Mouse (Mus musculus) spleen, postnatal 36 days (tissue): ENCODE measurements around the gene Nrp2.

Source experiments
- DNase-seq, 2 experiments: peaks; one replicate each; pipeline ENCODE4 v3.0.0; 2022; ENCODE audit warnings: low spot score in 2 of 2, mixed read lengths in 1 of 2

The Nrp2 gene

DNA sequence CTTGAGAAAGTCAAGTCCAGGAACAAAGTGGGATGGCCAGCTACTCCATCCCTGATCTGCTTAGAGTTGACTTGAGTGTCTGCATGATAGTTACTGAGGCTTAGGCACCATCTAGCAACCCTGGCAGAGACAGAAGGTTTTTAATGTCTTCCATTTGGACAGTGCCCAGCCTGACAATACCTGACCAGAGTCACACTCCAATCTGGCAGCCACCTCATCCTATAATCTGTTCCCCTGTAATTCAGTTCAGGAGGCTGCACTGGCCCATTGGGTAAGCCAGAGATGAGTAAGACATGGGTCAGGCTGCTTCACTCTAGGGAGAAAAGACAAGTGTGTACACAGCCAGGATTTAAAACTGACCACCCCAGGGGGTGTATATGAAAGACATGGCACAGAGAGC is 79.5 kb downstream of the Nrp2 start:
- DNase-seq = no peak

DNA sequence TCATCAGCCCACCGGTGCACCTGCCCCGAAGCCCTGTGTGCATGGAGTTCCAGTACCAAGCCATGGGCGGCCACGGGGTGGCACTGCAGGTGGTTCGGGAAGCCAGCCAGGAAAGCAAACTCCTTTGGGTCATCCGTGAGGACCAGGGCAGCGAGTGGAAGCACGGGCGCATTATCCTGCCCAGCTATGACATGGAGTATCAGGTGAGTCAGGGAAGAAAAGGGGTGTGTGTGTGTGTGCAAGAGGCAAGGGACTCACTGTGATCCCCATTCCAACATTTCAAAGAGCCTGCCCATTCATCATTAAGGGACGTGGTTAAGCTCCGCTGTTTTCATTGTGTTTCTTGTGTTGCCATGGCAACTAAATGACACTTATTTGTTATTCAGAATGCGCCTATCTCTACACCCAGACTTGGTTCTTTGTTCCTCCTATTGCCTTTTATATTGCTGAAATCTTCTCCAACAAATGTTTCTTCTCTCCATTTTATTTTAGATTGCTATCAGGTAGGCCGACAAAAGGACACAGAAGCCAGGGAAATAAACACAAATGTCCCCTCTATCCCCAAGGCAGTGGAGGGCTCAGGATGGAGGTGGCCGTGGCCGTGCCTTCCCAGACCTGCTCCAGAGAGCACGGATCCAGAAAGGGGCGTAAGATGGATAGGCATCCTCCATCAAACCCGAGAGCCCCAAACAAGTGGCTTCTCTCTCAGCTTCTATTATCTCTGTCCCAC is 80.4 kb downstream of the Nrp2 start:
- no peak for DNase-seq

DNA sequence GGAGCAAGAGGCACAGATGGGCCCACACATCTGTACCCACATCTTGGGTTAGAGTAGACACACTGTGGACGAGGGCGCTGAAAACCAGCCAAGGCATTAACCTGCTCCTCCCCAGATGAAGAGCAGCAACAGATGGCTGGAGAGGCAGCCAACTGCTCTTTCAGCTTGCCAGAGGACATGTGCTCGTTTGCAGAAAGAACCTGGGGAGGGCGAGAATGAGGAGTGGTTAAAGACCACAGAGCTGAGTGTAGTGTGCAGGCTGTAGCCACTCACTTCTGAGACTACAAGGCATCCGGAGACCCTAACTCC is 81.0 kb downstream of the Nrp2 start:
- DNase-seq = no peak

DNA sequence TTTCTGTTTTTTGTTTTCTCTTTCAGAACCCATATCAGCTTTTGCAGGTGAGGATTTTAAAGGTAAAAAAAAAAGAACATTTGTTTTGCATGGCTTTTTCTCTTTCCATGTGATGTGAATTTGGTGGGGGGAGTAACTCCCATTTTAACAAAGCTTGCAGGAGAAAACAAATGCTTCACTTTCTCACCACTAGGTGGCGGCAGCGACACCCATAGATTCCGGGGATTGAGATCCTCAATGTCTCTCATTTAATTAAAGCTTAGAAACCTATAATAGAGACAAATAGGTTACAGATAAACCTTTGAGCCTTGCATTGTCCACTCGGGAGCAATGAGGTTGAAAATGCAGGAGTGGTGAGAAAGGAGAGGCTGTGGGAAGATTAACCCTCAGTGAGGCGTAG is 83.2 kb downstream of the Nrp2 start:
- peak in 1 of 2 experiments; percentile 21 for DNase-seq

DNA sequence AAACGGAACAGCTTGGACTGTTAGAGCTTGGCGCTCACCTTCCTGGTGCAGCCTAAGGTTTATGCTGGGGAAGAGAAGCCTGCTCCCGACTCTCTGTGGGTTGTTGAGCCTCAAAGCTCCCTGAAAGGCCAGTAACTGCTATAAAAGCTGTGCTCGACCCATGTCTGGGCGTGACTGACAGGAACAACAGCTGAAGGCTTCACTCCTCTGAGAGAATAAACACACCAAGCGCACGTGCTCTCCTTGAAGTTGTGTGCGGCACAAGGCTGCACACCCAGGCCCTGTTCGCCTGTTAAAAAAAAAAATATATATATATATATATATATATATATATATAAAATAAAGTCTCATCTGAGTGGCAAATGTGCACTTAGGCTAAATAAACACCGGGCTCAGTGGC is 84.5 kb downstream of the Nrp2 start:
- DNase-seq = no peak

DNA sequence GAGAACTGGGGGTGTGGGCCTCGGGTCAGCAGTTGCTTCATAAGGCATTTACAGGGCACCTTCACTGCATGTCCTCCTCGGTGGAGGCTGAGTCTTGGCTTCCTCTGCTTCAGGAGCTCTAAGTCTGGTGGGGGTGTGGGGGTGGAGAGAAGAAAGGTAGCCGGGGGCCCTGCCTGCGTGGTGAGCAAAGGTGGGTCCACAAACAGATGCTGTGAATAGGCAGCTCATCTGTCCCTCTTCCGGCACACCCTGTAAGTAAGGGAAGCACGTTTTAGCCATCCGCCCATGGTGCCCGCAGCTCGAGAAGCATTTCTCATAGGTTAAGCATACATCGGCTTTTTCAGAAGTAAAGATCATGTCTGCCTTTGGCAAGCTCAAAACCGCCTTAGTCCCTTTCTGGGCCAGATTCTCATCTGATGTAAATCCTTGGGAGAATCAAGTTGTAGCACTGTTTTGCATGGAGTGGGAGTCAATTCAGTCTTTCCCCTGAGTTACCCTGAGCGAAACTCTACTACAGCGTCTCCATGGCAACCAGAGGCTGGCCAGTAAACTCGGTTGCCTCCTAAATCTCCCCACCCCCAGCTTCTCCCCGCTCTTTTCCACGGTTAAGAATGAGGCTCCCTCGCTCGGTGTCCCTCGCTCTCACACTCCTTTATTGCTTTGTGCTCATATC is 91.3 kb downstream of the Nrp2 start:
- no peak for DNase-seq

DNA sequence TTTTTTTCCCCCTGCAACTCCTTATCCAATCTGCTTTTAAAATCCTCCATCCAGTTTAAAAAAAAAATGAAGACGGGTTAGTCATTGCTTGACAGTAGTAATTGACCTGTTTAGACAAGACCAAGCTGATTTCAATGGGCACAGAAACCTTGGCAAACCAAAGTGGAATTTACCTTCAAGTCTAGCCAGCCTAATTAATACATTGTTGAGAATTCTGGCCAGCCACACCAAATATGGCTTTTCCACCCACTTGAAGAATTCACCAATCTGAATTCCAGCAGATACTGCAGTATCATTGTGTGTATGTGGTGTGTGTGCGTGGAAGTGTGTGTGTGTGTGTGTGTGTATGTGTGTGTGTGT is 91.8 kb downstream of the Nrp2 start:
- no peak for DNase-seq

DNA sequence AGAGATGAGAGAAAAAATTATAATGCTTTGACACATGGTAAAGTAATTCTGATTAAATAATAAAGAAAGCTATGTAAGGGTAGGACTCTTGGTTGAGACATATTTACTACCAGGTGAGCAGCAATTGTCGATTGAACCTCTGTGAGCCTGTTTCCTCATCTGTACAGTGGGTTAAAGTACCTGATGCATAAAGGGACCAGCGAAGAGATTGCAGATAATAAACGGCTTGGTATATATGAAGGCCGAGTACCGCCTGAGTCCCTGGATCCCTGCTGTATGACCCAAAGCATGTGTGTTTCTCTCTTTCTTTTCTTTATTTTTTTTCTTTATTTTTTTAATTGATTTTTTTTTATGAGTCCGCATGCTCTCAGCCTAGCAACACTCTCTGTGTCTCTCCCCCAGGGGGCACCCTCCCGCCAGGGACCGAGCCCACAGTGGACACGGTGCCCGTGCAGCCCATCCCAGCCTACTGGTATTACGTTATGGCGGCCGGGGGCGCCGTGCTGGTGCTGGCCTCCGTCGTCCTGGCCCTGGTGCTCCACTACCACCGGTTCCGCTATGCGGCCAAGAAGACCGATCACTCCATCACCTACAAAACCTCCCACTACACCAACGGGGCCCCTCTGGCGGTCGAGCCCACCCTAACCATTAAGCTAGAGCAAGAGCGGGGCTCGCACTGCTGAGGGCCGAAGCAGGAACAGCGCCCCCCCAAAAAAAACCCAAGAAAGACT is 92.4 kb downstream of the Nrp2 start:
- DNase-seq = peak; percentile 18 to 28

DNA sequence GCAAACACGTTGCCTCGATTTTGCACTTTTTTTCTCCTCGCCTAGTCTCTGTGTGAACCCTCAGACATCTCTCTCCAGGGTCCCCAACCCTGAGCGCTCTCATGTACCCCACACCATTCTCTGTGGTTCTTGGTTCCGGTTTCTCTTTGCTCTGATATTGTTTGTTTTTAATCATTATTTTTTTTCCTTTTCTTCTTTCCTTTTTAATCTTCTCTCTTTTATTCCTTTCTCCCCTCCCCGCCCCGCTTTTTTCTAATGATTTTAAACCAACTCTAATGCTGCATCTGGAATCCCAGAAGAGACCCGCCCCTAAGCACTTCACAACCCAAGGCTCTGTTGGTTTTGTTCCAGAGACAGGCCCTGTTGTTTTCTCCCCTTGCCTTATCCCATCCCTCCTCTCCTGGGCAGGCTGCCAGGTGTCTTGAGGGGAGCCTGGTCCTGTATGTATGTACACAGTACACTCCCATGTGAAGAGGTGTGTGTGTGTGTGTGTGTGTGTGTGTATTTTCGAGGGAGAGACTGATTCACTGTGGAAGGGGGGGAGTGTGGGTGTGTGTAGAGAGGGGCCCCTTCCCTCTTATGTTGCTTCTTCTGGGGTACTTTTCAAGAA is 93.1 kb downstream of the Nrp2 start:
- DNase-seq = no peak

DNA sequence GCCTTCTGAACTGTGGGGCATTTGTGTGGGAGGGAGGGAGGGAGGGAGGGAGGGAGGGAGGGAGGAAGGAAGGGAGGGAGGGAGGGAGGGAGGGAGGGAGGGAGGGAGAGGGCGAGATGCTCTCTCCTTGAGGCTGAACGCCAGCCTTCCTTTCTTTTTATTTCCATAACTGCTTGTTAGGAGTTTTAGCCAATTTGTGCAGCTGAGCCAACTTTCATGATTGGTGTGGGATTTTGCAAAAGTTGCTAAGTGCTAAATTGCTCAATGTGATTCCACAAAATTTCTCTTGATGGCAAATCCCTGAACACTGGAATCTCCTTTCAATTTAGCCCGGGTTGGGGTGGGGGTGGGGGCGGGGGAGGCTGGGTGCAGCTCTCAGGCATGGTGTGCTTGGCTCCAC is 96.3 kb downstream of the Nrp2 start:
- DNase-seq = no peak

DNA sequence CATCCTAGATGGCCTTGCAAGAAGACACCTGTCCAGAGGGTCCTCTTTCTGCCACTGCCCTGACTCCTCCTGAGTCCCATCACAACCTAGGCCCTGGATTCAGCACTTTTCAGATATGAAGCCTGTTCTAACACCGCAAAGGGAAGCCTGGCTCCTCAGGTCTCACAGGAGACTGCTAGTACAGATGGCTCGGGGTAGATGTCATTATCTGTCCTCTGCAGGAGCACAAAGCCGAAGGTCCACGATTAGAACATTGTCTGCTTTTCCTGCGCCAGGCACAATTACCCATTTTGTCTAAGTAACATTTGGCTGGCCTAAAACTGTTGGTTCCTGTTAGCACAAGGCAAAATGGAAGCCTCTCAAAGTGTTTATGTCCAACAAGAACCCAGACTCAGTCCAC is 97.3 kb downstream of the Nrp2 start:
- no peak for DNase-seq

DNA sequence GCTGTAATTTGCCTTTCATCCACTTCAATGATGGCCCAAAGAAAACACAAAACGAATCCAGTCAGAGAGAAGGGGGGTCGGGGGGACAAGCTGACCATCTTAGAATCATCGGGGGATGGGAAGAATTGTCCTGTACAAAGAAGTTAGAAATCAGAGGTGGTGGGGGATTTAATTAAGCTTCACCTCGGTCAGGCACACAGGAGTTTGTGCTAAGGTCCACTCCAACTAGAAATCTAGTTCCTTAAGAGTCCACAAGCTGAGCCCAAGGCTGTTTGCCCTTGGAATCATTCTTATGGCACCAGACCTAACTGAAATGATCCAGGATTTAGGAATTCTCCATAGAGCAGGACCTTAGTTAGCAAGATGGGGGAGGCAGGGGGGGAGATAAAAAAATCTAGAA is 98.3 kb downstream of the Nrp2 start:
- DNase-seq = no peak

DNA sequence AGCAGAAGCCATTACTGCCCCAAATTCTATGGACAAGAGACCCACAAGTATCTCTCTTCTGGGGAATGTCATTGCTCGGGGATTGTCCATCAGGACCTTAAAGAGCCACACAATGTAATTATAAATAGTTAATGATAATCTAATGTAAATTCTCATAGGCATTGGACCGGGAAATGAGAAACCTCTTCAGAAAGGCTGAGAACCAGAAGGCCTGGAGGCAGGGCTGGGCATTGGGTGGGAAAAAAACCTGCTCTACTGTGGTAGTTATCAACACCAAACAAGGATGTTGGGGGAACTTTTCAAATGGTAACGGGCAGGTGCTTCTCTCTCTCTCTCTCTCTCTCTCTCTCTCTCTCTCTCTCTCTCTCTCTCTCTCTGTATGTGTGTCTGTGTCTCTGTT is 98.8 kb downstream of the Nrp2 start:
- no peak for DNase-seq

DNA sequence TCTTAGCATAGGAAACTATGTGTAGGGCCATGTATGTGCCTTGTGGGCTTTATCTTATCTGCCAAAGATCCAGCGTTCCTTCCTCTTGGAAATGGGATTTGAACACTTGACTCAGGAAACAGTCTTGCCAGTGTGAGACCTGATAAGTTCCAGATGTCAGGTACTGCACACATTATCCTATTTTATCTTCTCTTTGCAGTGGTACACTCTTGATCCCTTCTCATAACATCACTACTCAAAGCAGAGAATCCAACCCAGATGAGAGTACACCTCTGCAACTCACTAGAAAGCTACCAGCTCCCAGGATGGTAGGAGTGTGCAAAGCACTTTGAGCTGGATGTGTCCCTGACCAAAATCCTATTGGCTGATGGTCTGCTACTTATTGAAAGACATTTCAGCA is 100.5 kb downstream of the Nrp2 start:
- DNase-seq = no peak

DNA sequence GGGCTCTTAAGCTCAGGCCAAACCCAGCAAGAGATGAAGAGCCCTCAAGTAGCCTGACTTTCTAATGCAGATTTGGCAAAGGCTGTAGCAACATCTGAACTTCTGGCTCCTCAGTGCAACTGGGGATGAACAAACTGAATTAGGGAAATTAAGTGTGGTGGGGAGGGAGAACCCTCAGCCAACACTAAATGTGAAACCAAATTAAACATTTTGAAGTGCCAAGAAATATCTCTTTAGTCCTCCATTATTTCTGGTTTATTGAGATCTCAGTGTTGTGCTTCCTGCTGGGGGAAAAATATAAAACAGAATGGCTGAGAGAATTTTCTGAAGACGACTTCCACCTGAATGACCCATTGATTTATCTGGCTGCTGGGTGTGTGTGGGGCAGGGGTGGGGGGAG is 102.9 kb downstream of the Nrp2 start:
- DNase-seq = no peak

DNA sequence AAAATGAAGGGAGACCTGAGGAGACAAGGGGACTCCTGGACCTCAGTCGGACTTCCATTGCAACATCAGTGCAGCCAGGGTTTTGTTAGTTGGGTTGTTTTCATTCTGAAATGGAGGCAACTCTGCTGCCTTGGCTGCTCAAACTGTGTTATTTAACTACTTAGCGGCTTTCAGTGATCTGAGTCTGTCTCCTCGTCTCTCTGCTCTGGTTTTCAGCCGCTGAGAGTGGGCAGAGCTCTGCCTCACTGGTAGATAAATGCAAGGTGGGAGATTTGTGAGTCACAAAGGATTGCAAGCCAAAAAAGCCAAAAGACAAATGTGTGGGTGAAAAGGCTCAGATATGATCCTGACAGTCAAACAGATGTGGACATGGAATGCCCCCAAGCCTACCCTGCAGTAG is 105.3 kb downstream of the Nrp2 start:
- DNase-seq = no peak

DNA sequence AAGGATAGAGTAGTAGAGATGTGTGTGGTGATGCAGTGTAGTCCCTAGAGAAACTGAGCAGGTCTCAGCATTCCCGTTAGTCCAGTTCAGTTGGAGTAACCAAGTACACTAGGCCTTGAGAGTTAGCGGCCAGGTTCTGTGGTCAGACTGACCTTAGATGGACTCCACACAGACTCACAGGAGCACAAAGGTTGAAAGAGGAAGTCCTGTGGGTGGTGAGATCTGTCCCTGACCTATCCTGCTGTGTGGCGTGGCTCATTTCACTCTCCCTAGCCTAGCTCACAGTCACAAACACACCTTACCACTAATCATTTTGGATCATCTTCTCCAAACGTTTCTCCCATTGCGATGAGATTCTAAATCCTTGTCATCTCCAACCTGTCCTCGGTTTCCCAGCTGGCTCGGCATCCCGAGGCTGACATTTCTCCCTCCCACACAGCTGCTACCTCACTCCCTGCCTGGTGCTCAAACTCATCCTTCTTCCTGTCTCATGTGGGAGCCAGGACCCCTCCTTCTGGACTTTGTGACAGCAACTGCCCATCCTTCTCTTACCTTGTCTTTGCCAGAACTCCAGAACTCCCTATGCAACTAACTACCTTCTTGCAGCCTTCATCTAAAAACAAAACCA is 106.6 kb downstream of the Nrp2 start:
- no peak for DNase-seq

DNA sequence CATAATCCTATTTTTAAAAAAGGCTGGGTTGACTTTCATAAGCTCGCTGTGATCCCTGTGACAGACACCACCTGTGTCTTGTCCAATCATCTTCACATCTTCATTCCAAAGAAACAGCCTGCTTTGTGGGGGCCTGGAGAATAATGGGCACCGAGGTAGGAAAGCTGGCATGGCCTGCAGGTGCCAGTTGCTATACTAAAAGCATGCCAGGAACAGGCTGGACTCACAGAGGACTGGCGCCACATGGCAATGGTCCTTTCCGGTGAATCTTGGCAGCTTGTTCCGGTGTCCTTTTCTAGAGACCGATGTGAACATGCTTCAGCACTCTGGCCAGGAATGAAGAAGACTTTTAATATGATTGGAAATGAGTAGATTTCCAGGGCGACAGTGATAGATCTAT is 108.1 kb downstream of the Nrp2 start:
- DNase-seq = no peak

DNA sequence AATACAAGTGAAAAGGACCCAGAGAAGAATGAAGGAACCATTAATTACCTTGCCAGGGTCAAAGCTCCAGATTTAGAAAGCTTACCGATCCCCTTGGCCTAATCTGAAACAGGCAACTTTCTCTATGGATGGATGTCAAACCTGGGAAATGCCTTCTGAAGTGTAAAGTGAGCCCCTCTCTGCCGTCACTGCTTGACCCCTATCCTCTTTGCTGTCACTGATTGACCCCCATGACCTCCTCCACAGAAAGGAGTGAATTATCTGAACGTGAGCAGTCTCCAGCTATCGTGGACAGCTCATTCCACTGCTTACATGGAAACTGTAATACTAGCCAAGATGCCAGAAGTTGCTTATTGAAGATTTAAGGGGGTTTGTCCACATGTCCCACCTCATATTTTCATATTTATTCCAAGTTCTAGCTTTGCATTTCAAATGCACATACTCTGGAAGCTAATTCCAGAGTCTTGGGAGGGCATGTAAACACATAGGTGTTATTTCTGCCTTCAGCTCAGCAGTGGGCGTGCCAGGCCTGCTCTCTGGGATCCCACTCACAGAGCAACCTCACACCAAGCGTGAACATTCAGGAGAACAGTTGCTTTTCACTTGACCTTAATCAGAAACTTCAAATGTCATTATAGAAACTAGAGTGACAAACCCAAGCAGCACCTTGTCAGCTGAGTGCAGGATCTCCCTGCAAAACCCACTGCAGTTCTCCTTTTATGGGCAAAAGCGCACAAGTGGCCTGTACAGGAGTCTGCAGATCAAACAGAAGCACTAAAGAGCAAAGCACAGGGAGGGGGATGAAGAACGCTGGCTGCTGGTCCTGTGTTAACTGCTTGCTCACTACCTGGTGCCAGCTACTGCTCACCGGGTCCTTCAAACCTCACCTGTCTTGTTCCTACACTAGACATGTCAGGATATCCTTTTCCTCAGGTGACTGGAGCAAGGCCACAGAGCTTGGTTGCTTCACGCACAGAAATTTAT is 109.9 kb downstream of the Nrp2 start:
- no peak for DNase-seq

DNA sequence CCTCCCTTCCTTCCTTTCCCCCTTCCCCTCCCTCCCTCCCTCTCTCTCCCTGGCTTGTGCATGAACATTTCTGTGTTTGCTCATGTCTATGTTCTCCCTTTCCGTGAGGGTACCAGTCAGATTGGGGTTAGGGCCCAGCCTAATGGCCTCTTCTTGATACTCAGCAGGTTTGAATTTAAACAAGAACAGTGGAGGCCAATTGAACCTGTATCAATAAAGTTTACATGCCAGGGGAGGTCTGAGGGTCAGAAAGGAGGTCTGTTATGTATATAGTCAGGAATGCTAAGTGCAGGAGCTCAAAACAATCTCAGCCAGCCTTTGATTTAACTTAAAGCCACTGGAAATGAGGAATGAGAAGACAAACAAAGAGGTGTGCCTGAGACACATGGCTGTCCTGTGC is 110.9 kb downstream of the Nrp2 start:
- DNase-seq = no peak

DNA sequence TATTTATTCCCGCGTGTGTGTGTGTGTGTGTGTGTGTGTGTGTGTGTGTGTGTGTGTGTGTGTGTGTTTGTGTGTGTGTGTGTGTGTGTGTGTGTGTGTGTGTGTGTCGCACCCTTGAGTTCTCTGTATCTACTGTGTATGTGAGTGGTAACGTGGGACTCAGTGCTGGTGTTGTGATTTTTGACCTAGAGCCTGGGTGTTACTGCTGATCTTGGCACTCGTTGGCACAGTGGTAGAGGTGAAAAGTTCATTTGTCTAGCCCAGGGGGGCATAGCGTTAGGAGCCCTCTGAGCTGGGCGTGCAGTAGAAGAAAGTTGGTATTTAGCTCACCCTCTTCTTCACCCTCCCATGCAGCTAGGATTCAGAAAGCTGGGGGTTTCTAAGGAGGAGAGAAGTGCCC is 114.5 kb downstream of the Nrp2 start:
- no peak for DNase-seq
